Mouse (Mus musculus) left cerebral cortex, adult 8-10 months (tissue): ENCODE data around the gene Reep1. TPM values are rescaled to one million over a fixed set of nuclear protein-coding genes. Genes with fewer than 3 reads are reported as not detected.

ENCODE experiments used
- DNase-seq, 2 experiments: peaks; one replicate each; pipeline ENCODE4 v3.0.0; 2022; ENCODE audit warnings: low spot score in 2 of 2
- total RNA-seq, 4 experiments: library from RNA; stranded (reverse); gene quantifications; 2 replicates each; pipeline ENCODE4 v1.2.4; 2022

Reep1 gene
- total RNA-seq, 4 experiments from 2014 or later, result 77.8 to 89.9 (median 85.9) TPM

GRCm38 (mm10) chr6:71779831-71780230, 72.5 kb downstream of the Reep1 start:
- DNase-seq, result no peak

GRCm38 (mm10) chr6:71780431-71780830, 73.1 kb downstream of the Reep1 start:
- no peak for DNase-seq

GRCm38 (mm10) chr6:71783165-71783564, 75.8 kb downstream of the Reep1 start:
- no peak for DNase-seq

GRCm38 (mm10) chr6:71788348-71788747, 81.0 kb downstream of the Reep1 start:
- no peak for DNase-seq

- DNase-seq, result no peak
These were observed 84.4 kb downstream of the Reep1 start for GRCm38 (mm10) chr6:71791771-71792170.

GRCm38 (mm10) chr6:71799391-71799790, 92.0 kb downstream of the Reep1 start:
- DNase-seq, result no peak

GRCm38 (mm10) chr6:71801011-71801713, 93.8 kb downstream of the Reep1 start:
- DNase-seq, result no peak

- DNase-seq, result peak; percentile 39 to 81
These were observed 94.3 kb downstream of the Reep1 start for GRCm38 (mm10) chr6:71801714-71802094.

- DNase-seq, result no peak
These were observed 96.2 kb downstream of the Reep1 start for GRCm38 (mm10) chr6:71803609-71804008.

GRCm38 (mm10) chr6:71804061-71804829, 96.9 kb downstream of the Reep1 start:
- DNase-seq, result peak in 1 of 2 experiments; percentile 78

GRCm38 (mm10) chr6:71806713-71807112, 99.4 kb downstream of the Reep1 start:
- no peak for DNase-seq

GRCm38 (mm10) chr6:71809890-71810289, 102.5 kb downstream of the Reep1 start:
- DNase-seq, result no peak

- DNase-seq, result no peak
These were observed 105.5 kb downstream of the Reep1 start for GRCm38 (mm10) chr6:71812820-71813219.

GRCm38 (mm10) chr6:71819764-71820292, 112.5 kb downstream of the Reep1 start:
- no peak for DNase-seq

- DNase-seq, result no peak
These were observed 115.7 kb downstream of the Reep1 start for GRCm38 (mm10) chr6:71823085-71823484.

- DNase-seq, result peak; percentile 86 to 92
These were observed 116.1 kb downstream of the Reep1 start for GRCm38 (mm10) chr6:71823488-71823887.

- DNase-seq, result no peak
These were observed 116.6 kb downstream of the Reep1 start for GRCm38 (mm10) chr6:71823961-71824360.

GRCm38 (mm10) chr6:71826869-71827268, 119.5 kb downstream of the Reep1 start, which contains the start of gene Mrpl35:
Gene Mrpl35 (minus strand): TSS chr6:71826969.
- DNase-seq, result no peak

- DNase-seq, result no peak
These were observed 122.4 kb downstream of the Reep1 start for GRCm38 (mm10) chr6:71829768-71830167.

GRCm38 (mm10) chr6:71830690-71831580, 123.6 kb downstream of the Reep1 start, which contains the start of gene Immt:
Gene Immt (plus strand): TSS chr6:71831331.
- DNase-seq, result peak; percentile 85 to 98

- DNase-seq, result peak; percentile 86 to 97
These were observed 124.2 kb downstream of the Reep1 start for GRCm38 (mm10) chr6:71831581-71831960.
